Mouse (Mus musculus): ENCODE data around the gene Slc34a3. TPM values are rescaled to one million over a fixed set of nuclear protein-coding genes. Genes with fewer than 3 reads are reported as not detected.
"Not testable (repeated sequence)": the region's sequence is repeated elsewhere in the genome, so short reads cannot be mapped to it uniquely, and the experiment has no call there.

The Slc34a3 gene
- total and polyA plus RNA-seq, 3 experiments = not detected

GRCm38 (mm10) chr2:25256443-25257109 is 22.4 kb upstream of the Slc34a3 start:
- 52% methylated on average over 12 of the region's 12 CpGs for WGBS
- H3K4me3 ChIP-seq; DNase-seq; H3K79me2 ChIP-seq (replicated peaks; ENCODE audit: control insufficient read depth, insufficient read depth, low read length); H3K4me1 ChIP-seq (ENCODE audit: control insufficient read depth, insufficient read depth, low read length); H3K36me3 ChIP-seq (ENCODE audit: control insufficient read depth, insufficient read depth, low read length); H3K27ac ChIP-seq; H3K27me3 ChIP-seq (ENCODE audit: control insufficient read depth, insufficient read depth, low read length): not testable (repeated sequence)
- intact Hi-C loops (cut with DNase I) = loop anchor here (10.0 kb wide), 1 partner anchor 132 kb away; no protein-coding TSS in a partner anchor
- H3K9ac ChIP-seq (ENCODE audit: low read depth, low read length) = 0 out of 2 replicates have a peak overlapping the region, but pooled peaks have one; percentile 23
- TF ChIP-seq CTCF (IDR thresholded peaks at IDR 0.05) = peak; percentile 58

GRCm38 (mm10) chr2:25255284-25255779 is 21.2 kb upstream of the Slc34a3 start, which contains the start of gene Tmem203:
Gene Tmem203, plus strand, starts transcription at chr2:25255439.
- peak; percentile 88 to 93 for DNase-seq
- H3K27me3 ChIP-seq (ENCODE audit: control insufficient read depth, insufficient read depth, low read length) = no peaks in the 10 kb centered on the region
- TF ChIP-seq POLR2A (IDR thresholded peaks at IDR 0.05; ENCODE audit: insufficient read depth, low read depth, low read length) = peak; percentile 80
- no peak for TF ChIP-seq CTCF (IDR thresholded peaks at IDR 0.05)
- peak; percentile 90 for TF ChIP-seq EP300 (IDR thresholded peaks at IDR 0.05; ENCODE audit: insufficient read depth, low read depth, low read length)
- WGBS = under 1% methylated on average over 39 of the region's 39 CpGs
- peak within 1 kb of the TSS; percentile 98 for H3K4me3 ChIP-seq
- H3K27ac ChIP-seq = peak within 1 kb of the TSS; percentile 91
- no peaks in the 10 kb centered on the region for H3K79me2 ChIP-seq (replicated peaks; ENCODE audit: control insufficient read depth, insufficient read depth, low read length)
- intact Hi-C loops (cut with DNase I) = loop anchor here (1.0 to 10.0 kb wide), 5 partner anchors 17 to 131 kb away; partner anchors contain the start of genes Anapc2, Man1b1 and Ssna1
- peak within 1 kb of the TSS; percentile 89 for H3K9ac ChIP-seq (ENCODE audit: low read depth, low read length)
- peaks cover 2% of the 10 kb centered on the region; the same call in 1 of the 2 replicates for H3K36me3 ChIP-seq (ENCODE audit: control insufficient read depth, insufficient read depth, low read length)
- H3K4me1 ChIP-seq (ENCODE audit: control insufficient read depth, insufficient read depth, low read length) = peaks cover 3% of the 10 kb centered on the region

- Histone ChIP-seq H3K4me3 (no peak overlapping the region), H3K27me3 (ENCODE audit: control insufficient read depth, insufficient read depth, low read length) (no peaks in the 10 kb centered on the region), H3K36me3 (ENCODE audit: control insufficient read depth, insufficient read depth, low read length) (peaks cover 2% of the 10 kb centered on the region; the same call in 1 of the 2 replicates), H3K27ac (no peak overlapping the region), H3K79me2 (replicated peaks; ENCODE audit: control insufficient read depth, insufficient read depth, low read length) (no peaks in the 10 kb centered on the region), H3K9ac (ENCODE audit: low read depth, low read length) (no peak overlapping the region), H3K4me1 (ENCODE audit: control insufficient read depth, insufficient read depth, low read length) (peaks cover 3% of the 10 kb centered on the region)
- WGBS = 90% methylated on average over 1 of the region's 1 CpGs
- intact Hi-C loops (cut with DNase I) = loop anchor here (10.0 kb wide), 1 partner anchor 128 kb away; no protein-coding TSS in a partner anchor
- TF ChIP-seq CTCF (IDR thresholded peaks at IDR 0.05) (peak; percentile 50), EP300 (IDR thresholded peaks at IDR 0.05; ENCODE audit: insufficient read depth, low read depth, low read length) (no peak)
- DNase-seq = no peak
Measured at GRCm38 (mm10) chr2:25252331-25252730, 18.2 kb upstream of the Slc34a3 start.

GRCm38 (mm10) chr2:25246183-25247072 is 12.3 kb upstream of the Slc34a3 start, which contains the start of gene AL732309.1:
Gene AL732309.1, minus strand, starts transcription at chr2:25246863.
- TF ChIP-seq CTCF (IDR thresholded peaks at IDR 0.05) = no peak
- no peak for TF ChIP-seq EP300 (IDR thresholded peaks at IDR 0.05; ENCODE audit: insufficient read depth, low read depth, low read length)
- TF ChIP-seq POLR2A (IDR thresholded peaks at IDR 0.05; ENCODE audit: insufficient read depth, low read depth, low read length) = no peak
- intact Hi-C loops (cut with DNase I) = no loop called here
- Histone ChIP-seq H3K27ac (no peak within 1 kb of the TSS), H3K79me2 (replicated peaks; ENCODE audit: control insufficient read depth, insufficient read depth, low read length) (no peaks in the 10 kb centered on the region), H3K36me3 (ENCODE audit: control insufficient read depth, insufficient read depth, low read length) (no peaks in the 10 kb centered on the region), H3K27me3 (ENCODE audit: control insufficient read depth, insufficient read depth, low read length) (peaks cover 5% of the 10 kb centered on the region; the same call in 1 of the 2 replicates), H3K9ac (ENCODE audit: low read depth, low read length) (no peak within 1 kb of the TSS), H3K4me1 (ENCODE audit: control insufficient read depth, insufficient read depth, low read length) (no peaks in the 10 kb centered on the region), H3K4me3 (no peak within 1 kb of the TSS)
- 86% methylated on average over 10 of the region's 10 CpGs for WGBS
- DNase-seq = no peak

GRCm38 (mm10) chr2:25244144-25244543 is 10.0 kb upstream of the Slc34a3 start:
- intact Hi-C loops (cut with DNase I) = no loop called here
- no peak for DNase-seq
- no peak overlapping the region for H3K27ac ChIP-seq
- H3K27me3 ChIP-seq (ENCODE audit: control insufficient read depth, insufficient read depth, low read length) = peaks cover 5% of the 10 kb centered on the region; the same call in 1 of the 2 replicates
- 82% methylated on average over 4 of the region's 4 CpGs for WGBS
- H3K36me3 ChIP-seq (ENCODE audit: control insufficient read depth, insufficient read depth, low read length) = no peaks in the 10 kb centered on the region
- H3K4me3 ChIP-seq = no peak overlapping the region
- no peak overlapping the region for H3K9ac ChIP-seq (ENCODE audit: low read depth, low read length)
- H3K79me2 ChIP-seq (replicated peaks; ENCODE audit: control insufficient read depth, insufficient read depth, low read length) = no peaks in the 10 kb centered on the region
- peaks cover 2% of the 10 kb centered on the region; the same call in 1 of the 2 replicates for H3K4me1 ChIP-seq (ENCODE audit: control insufficient read depth, insufficient read depth, low read length)
- TF ChIP-seq POLR2A (IDR thresholded peaks at IDR 0.05; ENCODE audit: insufficient read depth, low read depth, low read length) (no peak), EP300 (IDR thresholded peaks at IDR 0.05; ENCODE audit: insufficient read depth, low read depth, low read length) (no peak), CTCF (IDR thresholded peaks at IDR 0.05) (no peak)
